9 mouse cellular contexts compared by ENCODE assay signal in genomic region chr6:49656359-49657280, GRCm38 (mm10).
A peak's percentile ranks its signal among the peaks of the same experiment; 100 is the strongest.
DNase-seq lines count a peak whose midpoint lies in the region; ATAC-seq lines count a peak whose summit lies in the region.
"Had no signal": no experiment of that assay in that cellular context is flagged by ENCODE, and none has a peak within 500 bp of the region (broad histone marks: within the 10 kb centered on the region; RNA-seq: fewer than 3 reads in every experiment).

No protein-coding gene starts in this region.

- intact Hi-C loops in left cerebral cortex, postnatal 4 days (cut with DNase I), result no loop called here

- no peaks in the 10 kb centered on the region for H3K36me3 ChIP-seq in hindbrain, embryonic 12.5 days
- H3K36me3 ChIP-seq: heart, embryonic 15.5 days had no signal

- DNase-seq in left cerebral cortex, adult 11 months (ENCODE audit: low spot score), result peak; percentile 6
- DNase-seq in left cerebral cortex, postnatal 4 days, result no peak
- peak; percentile 81 for DNase-seq in 416B (ENCODE audit: low read depth)
- DNase-seq in Muller cell, postnatal 12 days (ENCODE audit: inconsistent ontology term), result peak; percentile 73
- DNase-seq in induced T-regulatory cell, adult 2 months (ENCODE audit: low read depth), result peak; percentile 82
- DNase-seq in cerebellum, adult 11-12 months, result no peak
- no peak for DNase-seq in layer of hippocampus, adult 11-12 months (ENCODE audit: low spot score)

- no peak for ATAC-seq in hindbrain, embryonic 12.5 days (ENCODE audit: low FRiP score)

- H3K4me1 ChIP-seq in hindbrain, embryonic 12.5 days, result no peaks in the 10 kb centered on the region
- H3K4me1 ChIP-seq: heart, embryonic 15.5 days had no signal

- H3K27me3 ChIP-seq in hindbrain, embryonic 12.5 days, result no peaks in the 10 kb centered on the region
- H3K27me3 ChIP-seq: heart, embryonic 15.5 days had no signal

- H3K27ac ChIP-seq in hindbrain, embryonic 12.5 days, result no peak overlapping the region
- H3K27ac ChIP-seq: heart, embryonic 15.5 days had no signal

- H3K9me3 ChIP-seq in hindbrain, embryonic 12.5 days (replicated peaks), result no peaks in the 10 kb centered on the region
- H3K9me3 ChIP-seq: heart, embryonic 15.5 days had no signal

- H3K4me3 ChIP-seq in hindbrain, embryonic 12.5 days, result no peak overlapping the region
- H3K4me3 ChIP-seq: heart, embryonic 15.5 days had no signal

- WGBS in hindbrain, embryonic 12.5 days, result 71% methylated on average over 13 of the region's 13 CpGs

- H3K9ac ChIP-seq in hindbrain, embryonic 12.5 days, result no peak overlapping the region
- H3K9ac ChIP-seq: heart, embryonic 15.5 days had no signal

- H3K4me2 ChIP-seq in hindbrain, embryonic 12.5 days (replicated peaks), result no peak overlapping the region
- H3K4me2 ChIP-seq: heart, embryonic 15.5 days had no signal

Comparison
In these comparisons a context has a peak if more than half of its experiments do, and no peak if none do; other contexts are left out.
1. DNase-seq: peak in left cerebral cortex, adult 11 months (single experiment), 416B (single experiment), Muller cell, postnatal 12 days (single experiment) and induced T-regulatory cell, adult 2 months (single experiment); none in left cerebral cortex, postnatal 4 days (single experiment), cerebellum, adult 11-12 months (single experiment) and layer of hippocampus, adult 11-12 months (single experiment).